Mouse (Mus musculus) megakaryocyte, embryonic 14.5 days (primary cell): ENCODE measurements at regions not wholly inside any gene's neighbourhood (a gene's known extent, or its start where the extent isn't known, plus 50 kb on each side); places are given as distances from the start of the nearest gene placed in this dataset.

ENCODE experiments used
- FLI1 ChIP-seq: IDR thresholded peaks from 2 replicates; pipeline ENCODE4 v1.6.1; 2012; ENCODE audit warnings: low read length, inconsistent platforms, mixed read lengths
- GATA1 ChIP-seq: IDR thresholded peaks from 3 replicates; pipeline ENCODE4 v1.6.1; 2012; ENCODE audit warnings: mixed read lengths, low read length, inconsistent platforms, borderline replicate concordance

GRCm38 (mm10) chr12:73405106-73405505 lies 118.5 kb downstream of the Slc38a6 start:
- TF ChIP-seq FLI1, result no peak
- TF ChIP-seq GATA1, result no peak
